Mouse (Mus musculus): ENCODE measurements at regions not wholly inside any gene's neighbourhood (a gene's known extent, or its start where the extent isn't known, plus 50 kb on each side); places are given as distances from the start of the nearest gene placed in this dataset.

DNA sequence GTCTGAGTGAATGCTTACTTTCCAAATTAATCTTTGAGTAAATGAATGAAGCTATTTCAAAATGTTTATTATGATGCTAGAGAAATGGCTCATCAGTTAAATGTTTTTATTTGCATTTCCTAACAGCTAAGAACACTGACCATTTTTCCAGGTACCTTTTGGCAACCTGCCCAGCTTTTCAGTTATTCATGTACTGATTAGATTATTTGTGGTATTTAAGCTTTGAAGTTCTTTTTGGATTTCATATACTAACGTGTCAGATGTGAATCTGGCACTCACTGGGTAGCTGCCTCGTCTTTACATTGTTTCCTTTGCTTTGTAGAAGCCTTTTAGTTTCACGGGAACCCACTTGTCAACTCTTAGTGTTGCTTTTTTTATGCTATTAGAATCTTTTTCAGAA, 79.3 kb upstream of the Zfp280d start:
- TF ChIP-seq HCFC1 (IDR thresholded peaks at IDR 0.05; ENCODE audit: borderline replicate concordance, insufficient read depth, low read length) (no peak), CHD2 (IDR thresholded peaks at IDR 0.05; ENCODE audit: low read depth, low read length) (no peak), MAFK (IDR thresholded peaks at IDR 0.05; ENCODE audit: insufficient read depth, low read depth, low read length) (no peak), ZC3H11A (IDR thresholded peaks at IDR 0.05; ENCODE audit: borderline replicate concordance, low read depth, low read length) (no peak)
- H3K9me3 ChIP-seq (ENCODE audit: control insufficient read depth, insufficient read depth, low read depth, low read length) = no peaks in the 10 kb centered on the region
- H3K4me3 ChIP-seq (ENCODE audit: insufficient read depth in 1 of 2, low read depth in 1 of 2, low read length in 2 of 2, poor library complexity in 1 of 2, severe bottlenecking in 1 of 2) = no peak overlapping the region
- peaks cover 0 to 3% of the 10 kb centered on the region in 2 experiments; a peak in 2 of 4 replicates for H3K4me1 ChIP-seq (ENCODE audit: control insufficient read depth in 2 of 2, insufficient read depth in 2 of 2, low read length in 2 of 2, poor library complexity in 1 of 2)
- no peaks in the 10 kb centered on the region for H3K36me3 ChIP-seq (ENCODE audit: control insufficient read depth, insufficient read depth, low read length, poor library complexity, severe bottlenecking)
- in situ Hi-C loops (cut with MboI; ENCODE audit: low sequenced_read_pairs in 2 of 2, unreplicated experiment in 2 of 2) = no loop called here
- no peak overlapping the region for H3K9ac ChIP-seq (ENCODE audit: insufficient read depth, low read depth, low read length, poor library complexity, severe bottlenecking)
- H3K27ac ChIP-seq (ENCODE audit: insufficient read depth, low read depth, low read length, poor library complexity, severe bottlenecking) = no peak overlapping the region
- DNase-seq (ENCODE audit: low read depth, low spot score) = no peak

DNA sequence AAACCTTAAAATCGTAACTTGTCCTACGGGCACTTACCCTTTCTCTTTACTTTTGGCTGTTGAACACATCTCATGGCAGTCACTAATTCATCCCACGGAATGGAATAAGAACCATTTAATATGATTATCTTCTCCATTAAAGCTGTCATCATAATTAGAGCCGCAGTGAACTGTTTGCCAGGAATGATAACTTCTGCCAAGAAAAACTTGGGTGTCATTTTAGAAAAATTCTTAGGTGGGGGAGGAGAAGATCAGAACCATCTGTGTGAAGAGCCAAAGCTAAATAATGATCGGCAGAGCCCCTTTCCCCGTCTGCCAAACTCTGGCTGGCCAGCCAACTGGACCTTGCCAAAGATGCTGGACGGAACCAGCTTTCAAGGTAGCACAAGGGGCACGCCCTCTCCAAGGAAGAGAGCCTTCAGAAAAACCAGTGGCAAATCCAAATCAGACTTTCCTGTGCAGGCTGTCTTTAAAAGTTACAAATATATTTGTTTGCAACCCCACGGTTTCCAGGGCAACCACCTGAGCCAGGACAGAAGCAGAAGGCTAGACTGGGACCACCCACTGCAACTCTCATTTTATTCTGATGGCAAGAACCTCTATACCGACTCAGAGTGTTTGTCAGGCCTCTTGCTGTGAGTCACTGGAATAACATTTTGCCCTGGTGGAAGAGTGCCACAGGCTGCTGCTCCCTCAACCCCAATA, 77.9 kb upstream of the Zfp280d start:
- Histone ChIP-seq H3K4me1 (ENCODE audit: control insufficient read depth in 2 of 2, insufficient read depth in 2 of 2, low read length in 2 of 2, poor library complexity in 1 of 2) (peaks cover 0 to 3% of the 10 kb centered on the region in 2 experiments; a peak in 2 of 4 replicates), H3K27ac (ENCODE audit: insufficient read depth, low read depth, low read length, poor library complexity, severe bottlenecking) (no peak overlapping the region), H3K9me3 (ENCODE audit: control insufficient read depth, insufficient read depth, low read depth, low read length) (no peaks in the 10 kb centered on the region), H3K4me3 (ENCODE audit: insufficient read depth in 1 of 2, low read depth in 1 of 2, low read length in 2 of 2, poor library complexity in 1 of 2, severe bottlenecking in 1 of 2) (no peak overlapping the region), H3K36me3 (ENCODE audit: control insufficient read depth, insufficient read depth, low read length, poor library complexity, severe bottlenecking) (no peaks in the 10 kb centered on the region), H3K9ac (ENCODE audit: insufficient read depth, low read depth, low read length, poor library complexity, severe bottlenecking) (no peak overlapping the region)
- DNase-seq (ENCODE audit: low read depth, low spot score) = no peak
- no peak for TF ChIP-seq MAFK (IDR thresholded peaks at IDR 0.05; ENCODE audit: insufficient read depth, low read depth, low read length)
- no peak for TF ChIP-seq CHD2 (IDR thresholded peaks at IDR 0.05; ENCODE audit: low read depth, low read length)
- TF ChIP-seq ZC3H11A (IDR thresholded peaks at IDR 0.05; ENCODE audit: borderline replicate concordance, low read depth, low read length) = no peak
- no peak for TF ChIP-seq ZNF384 (IDR thresholded peaks at IDR 0.05; ENCODE audit: low read depth, low read length)
- TF ChIP-seq HCFC1 (IDR thresholded peaks at IDR 0.05; ENCODE audit: borderline replicate concordance, insufficient read depth, low read length) = no peak
- in situ Hi-C loops (cut with MboI; ENCODE audit: low sequenced_read_pairs in 2 of 2, unreplicated experiment in 2 of 2) = no loop called here

DNA sequence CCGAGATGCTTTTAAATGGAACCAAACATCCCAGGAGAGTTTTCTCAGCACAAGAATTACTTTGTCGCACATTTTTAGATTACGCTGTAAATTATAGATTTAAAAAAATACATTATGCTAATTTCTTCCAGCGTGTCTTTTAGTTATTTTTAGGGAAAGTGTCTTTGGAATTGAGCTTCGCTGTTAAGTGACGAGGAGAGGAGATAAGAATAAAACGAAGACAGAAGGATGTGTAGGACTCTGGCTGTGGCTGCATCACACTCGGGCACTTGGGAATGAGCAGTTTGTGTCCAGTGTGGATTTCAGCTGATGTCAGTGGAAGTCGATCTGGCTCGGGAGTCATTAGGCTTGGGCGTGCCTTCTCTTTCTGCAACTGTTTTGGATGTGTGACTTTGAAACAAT, 77.3 kb upstream of the Zfp280d start:
- DNase-seq (ENCODE audit: low read depth, low spot score) = no peak
- Histone ChIP-seq H3K4me1 (ENCODE audit: control insufficient read depth in 2 of 2, insufficient read depth in 2 of 2, low read length in 2 of 2, poor library complexity in 1 of 2) (peaks cover 0 to 2% of the 10 kb centered on the region in 2 experiments; a peak in 2 of 4 replicates), H3K9ac (ENCODE audit: insufficient read depth, low read depth, low read length, poor library complexity, severe bottlenecking) (no peak overlapping the region), H3K36me3 (ENCODE audit: control insufficient read depth, insufficient read depth, low read length, poor library complexity, severe bottlenecking) (no peaks in the 10 kb centered on the region), H3K27ac (ENCODE audit: insufficient read depth, low read depth, low read length, poor library complexity, severe bottlenecking) (no peak overlapping the region), H3K9me3 (ENCODE audit: control insufficient read depth, insufficient read depth, low read depth, low read length) (no peaks in the 10 kb centered on the region), H3K4me3 (ENCODE audit: insufficient read depth in 1 of 2, low read depth in 1 of 2, low read length in 2 of 2, poor library complexity in 1 of 2, severe bottlenecking in 1 of 2) (no peak overlapping the region)
- no peak for TF ChIP-seq MAFK (IDR thresholded peaks at IDR 0.05; ENCODE audit: insufficient read depth, low read depth, low read length)
- TF ChIP-seq ZC3H11A (IDR thresholded peaks at IDR 0.05; ENCODE audit: borderline replicate concordance, low read depth, low read length) = no peak
- no peak for TF ChIP-seq ZNF384 (IDR thresholded peaks at IDR 0.05; ENCODE audit: low read depth, low read length)
- no peak for TF ChIP-seq HCFC1 (IDR thresholded peaks at IDR 0.05; ENCODE audit: borderline replicate concordance, insufficient read depth, low read length)
- no peak for TF ChIP-seq CHD2 (IDR thresholded peaks at IDR 0.05; ENCODE audit: low read depth, low read length)
- in situ Hi-C loops (cut with MboI; ENCODE audit: low sequenced_read_pairs in 2 of 2, unreplicated experiment in 2 of 2) = no loop called here

DNA sequence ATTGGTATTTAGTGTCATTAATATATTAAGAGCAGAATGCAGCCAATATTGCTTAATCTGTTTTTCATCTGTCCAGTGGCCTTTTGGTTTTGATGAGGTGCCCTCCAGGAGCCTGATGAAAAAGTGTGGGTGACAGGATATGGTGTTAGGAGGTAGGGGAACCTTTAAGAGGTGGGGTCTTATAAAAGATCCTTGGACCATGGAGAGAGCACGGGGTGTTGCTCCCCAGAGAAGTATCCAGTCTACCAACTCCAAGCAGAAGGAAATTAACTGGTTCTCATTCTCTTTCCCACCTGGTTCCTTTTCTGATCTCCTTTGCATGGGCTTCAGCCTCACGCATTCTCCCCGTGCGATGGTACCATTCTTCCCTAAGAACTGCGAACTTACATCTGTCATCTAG, 75.7 kb upstream of the Zfp280d start:
- Histone ChIP-seq H3K27ac (ENCODE audit: insufficient read depth, low read depth, low read length, poor library complexity, severe bottlenecking) (no peak overlapping the region), H3K9ac (ENCODE audit: insufficient read depth, low read depth, low read length, poor library complexity, severe bottlenecking) (no peak overlapping the region), H3K36me3 (ENCODE audit: control insufficient read depth, insufficient read depth, low read length, poor library complexity, severe bottlenecking) (no peaks in the 10 kb centered on the region), H3K4me3 (ENCODE audit: insufficient read depth in 1 of 2, low read depth in 1 of 2, low read length in 2 of 2, poor library complexity in 1 of 2, severe bottlenecking in 1 of 2) (no peak overlapping the region), H3K4me1 (ENCODE audit: control insufficient read depth in 2 of 2, insufficient read depth in 2 of 2, low read length in 2 of 2, poor library complexity in 1 of 2) (no peaks in the 10 kb centered on the region), H3K9me3 (ENCODE audit: control insufficient read depth, insufficient read depth, low read depth, low read length) (no peaks in the 10 kb centered on the region)
- in situ Hi-C loops (cut with MboI; ENCODE audit: low sequenced_read_pairs in 2 of 2, unreplicated experiment in 2 of 2) = no loop called here
- no peak for DNase-seq (ENCODE audit: low read depth, low spot score)
- TF ChIP-seq ZC3H11A (IDR thresholded peaks at IDR 0.05; ENCODE audit: borderline replicate concordance, low read depth, low read length) (no peak), ZNF384 (IDR thresholded peaks at IDR 0.05; ENCODE audit: low read depth, low read length) (no peak), MAFK (IDR thresholded peaks at IDR 0.05; ENCODE audit: insufficient read depth, low read depth, low read length) (no peak), HCFC1 (IDR thresholded peaks at IDR 0.05; ENCODE audit: borderline replicate concordance, insufficient read depth, low read length) (no peak)
